Mouse (Mus musculus) spleen, adult 2 months (tissue): ENCODE results near the gene Jak1. TPM values are rescaled to one million over a fixed set of nuclear protein-coding genes. Genes with fewer than 3 reads are reported as not detected.
A peak's percentile ranks its signal among the peaks of the same experiment; 100 is the strongest.

ENCODE experiments used
- DNase-seq, 2 experiments: peaks; one replicate each; pipeline versions ENCODE4 v3.0.0 to v3.0.0-alpha.2; 2012 to 2021; ENCODE audit warnings: low spot score in 2 of 2, low read depth in 1 of 2
- H3K27ac ChIP-seq: fragments of 200-500 bp; 2 replicates; pipeline ENCODE4 v1.5.1; 2012; ENCODE audit warnings: low read length, inconsistent platforms; ENCODE audit not compliant: insufficient read depth
- H3K27me3 ChIP-seq: fragments of 200-500 bp; 2 replicates; pipeline ENCODE4 v1.6.1; 2012; ENCODE audit warnings: mild to moderate bottlenecking, moderate library complexity, low read length, inconsistent platforms; ENCODE audit not compliant: control insufficient read depth, insufficient read depth
- H3K36me3 ChIP-seq: fragments of 200-500 bp; 2 replicates; pipeline ENCODE4 v1.6.1; 2012; ENCODE audit warnings: mild to moderate bottlenecking, low read length, inconsistent platforms; ENCODE audit not compliant: control insufficient read depth, insufficient read depth
- H3K4me1 ChIP-seq: fragments of 200-500 bp; 2 replicates; pipeline ENCODE4 v1.6.1; 2011; ENCODE audit warnings: inconsistent platforms; ENCODE audit not compliant: control insufficient read depth, insufficient read depth, insufficient read length
- H3K4me3 ChIP-seq: fragments of 200-500 bp; 2 replicates; pipeline ENCODE4 v1.5.1; 2011; ENCODE audit warnings: mild to moderate bottlenecking, inconsistent platforms; ENCODE audit not compliant: insufficient read depth, insufficient read length; ENCODE audit errors: extremely low read depth
- CTCF ChIP-seq: fragments of 200-500 bp; IDR thresholded peaks from 2 replicates; pipeline ENCODE4 v1.5.1; 2011; ENCODE audit warnings: mild to moderate bottlenecking, inconsistent platforms; ENCODE audit not compliant: insufficient read depth, insufficient read length, insufficient replicate concordance; ENCODE audit errors: extremely low read depth
- POLR2A ChIP-seq: fragments of 200-500 bp; IDR thresholded peaks from 2 replicates; pipeline ENCODE4 v1.6.1; 2011; ENCODE audit warnings: low read depth, low read length, inconsistent platforms
- WGBS: fragments of 180-500 bp; shearing (Covaris S2); methylation state at CpG from one replicate; pipeline ENCODE4 v1.1.7; 2018; 5-methylcytosine and 5-hydroxymethylcytosine counted together
- polyA plus RNA-seq: library from polyadenylated mRNA; depleted of rRNA; stranded (reverse); fragments of >200 nt; gene quantifications from 2 replicates; pipeline ENCODE4 v1.2.3, GENCODE M21; 2012

The Jak1 gene
- polyA plus RNA-seq, 1 experiment = 63.9 TPM

GRCm38 (mm10) chr4:101192241-101192976, 72.7 kb downstream of the Jak1 start:
- WGBS = 48% methylated on average over 5 of the region's 5 CpGs
- H3K27ac ChIP-seq = peak overlapping the region; percentile 75
- DNase-seq = peak in 1 of 2 experiments; percentile 60

GRCm38 (mm10) chr4:101187381-101187780, 77.7 kb downstream of the Jak1 start:
- Histone ChIP-seq H3K4me1 (peaks cover 41% of the 10 kb centered on the region), H3K27ac (peak overlapping the region; percentile 79), H3K36me3 (peaks cover 25% of the 10 kb centered on the region), H3K27me3 (no peaks in the 10 kb centered on the region), H3K4me3 (no peak overlapping the region)
- DNase-seq = peak; percentile 23 to 68
- TF ChIP-seq CTCF (no peak), POLR2A (no peak)
- WGBS = 45% methylated on average over 4 of the region's 4 CpGs

More at GRCm38 (mm10) chr4:101192241-101192976, 72.7 kb downstream of the Jak1 start:
- TF ChIP-seq POLR2A (no peak), CTCF (no peak)
- Histone ChIP-seq H3K36me3 (peaks cover 18% of the 10 kb centered on the region), H3K27me3 (no peaks in the 10 kb centered on the region), H3K4me3 (no peak overlapping the region), H3K4me1 (peaks cover 29% of the 10 kb centered on the region)

GRCm38 (mm10) chr4:101186591-101186990, 78.5 kb downstream of the Jak1 start:
- TF ChIP-seq POLR2A (no peak), CTCF (no peak)
- Histone ChIP-seq H3K4me3 (no peak overlapping the region), H3K4me1 (peaks cover 39% of the 10 kb centered on the region), H3K27ac (peak overlapping the region; percentile 92), H3K36me3 (peaks cover 26% of the 10 kb centered on the region), H3K27me3 (no peaks in the 10 kb centered on the region)
- DNase-seq = no peak
- WGBS = 84% methylated on average over 5 of the region's 5 CpGs

- peak overlapping the region; percentile 88 for H3K27ac ChIP-seq
- no peaks in the 10 kb centered on the region for H3K27me3 ChIP-seq
- DNase-seq = peak in 1 of 2 experiments; percentile 37
- H3K4me1 ChIP-seq = peaks cover 39% of the 10 kb centered on the region
- no peak for TF ChIP-seq CTCF
- no peak for TF ChIP-seq POLR2A
- H3K36me3 ChIP-seq = peaks cover 25% of the 10 kb centered on the region
- WGBS = 12% methylated on average over 3 of the region's 3 CpGs
- H3K4me3 ChIP-seq = no peak overlapping the region
Measured at GRCm38 (mm10) chr4:101185216-101185615, 79.9 kb downstream of the Jak1 start.

- TF ChIP-seq CTCF (no peak), POLR2A (no peak; the same call in 1 of the 2 replicates)
- peak overlapping the region; percentile 52; the same call in 1 of the 2 replicates for H3K4me3 ChIP-seq
- 3% methylated on average over 9 of the region's 9 CpGs for WGBS
- peak; percentile 58 to 60 for DNase-seq
- peaks cover 36% of the 10 kb centered on the region for H3K4me1 ChIP-seq
- no peaks in the 10 kb centered on the region for H3K27me3 ChIP-seq
- peak overlapping the region; percentile 96 for H3K27ac ChIP-seq
- peaks cover 25% of the 10 kb centered on the region for H3K36me3 ChIP-seq
Measured at GRCm38 (mm10) chr4:101182603-101183011, 82.5 kb downstream of the Jak1 start.

GRCm38 (mm10) chr4:101180681-101181080, 84.4 kb downstream of the Jak1 start:
- H3K36me3 ChIP-seq = peaks cover 34% of the 10 kb centered on the region
- peaks cover 23% of the 10 kb centered on the region for H3K4me1 ChIP-seq

GRCm38 (mm10) chr4:101179836-101180235, 85.2 kb downstream of the Jak1 start:
- WGBS = 71% methylated on average over 6 of the region's 6 CpGs
- no peak overlapping the region for H3K4me3 ChIP-seq
- TF ChIP-seq POLR2A (no peak), CTCF (no peak)
- no peaks in the 10 kb centered on the region for H3K27me3 ChIP-seq
- H3K27ac ChIP-seq = no peak overlapping the region
- peaks cover 39% of the 10 kb centered on the region for H3K36me3 ChIP-seq
- no peak for DNase-seq
- H3K4me1 ChIP-seq = peaks cover 20% of the 10 kb centered on the region

More at GRCm38 (mm10) chr4:101180681-101181080, 84.4 kb downstream of the Jak1 start:
- H3K27ac ChIP-seq = no peak overlapping the region
- TF ChIP-seq CTCF (no peak), POLR2A (no peak)
- DNase-seq = no peak
- 93% methylated on average over 5 of the region's 5 CpGs for WGBS
- no peak overlapping the region for H3K4me3 ChIP-seq
- no peaks in the 10 kb centered on the region for H3K27me3 ChIP-seq
